Mouse (Mus musculus) brain, embryonic 14.5 days (tissue): ENCODE data around the gene Bcar1.

Source experiments
- CTCF ChIP-seq: fragments of 200-500 bp; IDR thresholded peaks from 2 replicates; pipeline ENCODE4 v1.5.1; 2012; ENCODE audit warnings: inconsistent platforms, mild to moderate bottlenecking, moderate library complexity, borderline replicate concordance; ENCODE audit not compliant: insufficient read depth, insufficient read length; ENCODE audit errors: extremely low read depth
- POLR2A ChIP-seq: fragments of 200-500 bp; IDR thresholded peaks from 2 replicates; pipeline ENCODE4 v1.6.1; 2012; ENCODE audit warnings: mild to moderate bottlenecking, inconsistent platforms, borderline replicate concordance; ENCODE audit not compliant: poor library complexity, insufficient read depth, insufficient read length, severe bottlenecking; ENCODE audit errors: extremely low read depth

DNA sequence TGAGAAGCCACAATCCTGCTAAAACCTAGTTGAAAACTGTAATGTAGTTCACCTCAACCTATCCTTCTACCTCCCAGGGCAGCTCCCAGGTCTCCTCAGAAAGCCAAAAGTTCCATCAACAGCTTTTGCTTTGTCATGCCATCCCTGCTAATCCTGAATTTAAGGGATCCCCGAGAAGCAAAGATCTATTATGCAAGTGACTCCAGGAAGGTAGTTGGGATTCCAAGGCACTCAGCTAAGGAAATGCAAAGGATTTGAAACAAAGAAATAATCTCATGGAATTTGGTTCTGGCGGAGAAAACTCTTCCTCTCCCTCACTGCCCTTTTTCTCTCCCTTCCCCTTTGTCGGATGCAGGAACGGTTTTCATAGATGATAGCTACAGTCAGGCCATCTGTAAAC, 45.6 kb upstream of the Bcar1 start:
- TF ChIP-seq POLR2A (no peak), CTCF (no peak)
